Mouse (Mus musculus): ENCODE results near the gene Ppp1r14a. TPM values are rescaled to one million over a fixed set of nuclear protein-coding genes. Genes with fewer than 3 reads are reported as not detected.

Gene Ppp1r14a
- polyA plus RNA-seq, 1 experiment from 2014 or later, result 37.0 TPM

- Histone ChIP-seq H3K4me2 (replicated peaks; ENCODE audit: low read depth) (peak overlapping the region; percentile 49; the same call in 1 of the 2 replicates), H3K4me3 (ENCODE audit: low read depth, low read length) (no peak overlapping the region), H3K9me3 (ENCODE audit: control insufficient read depth) (no peaks in the 10 kb centered on the region), H3K36me3 (ENCODE audit: control insufficient read depth, insufficient read depth) (peaks cover 13% of the 10 kb centered on the region; the same call in 1 of the 2 replicates), H3K27me3 (replicated peaks; ENCODE audit: control insufficient read depth, insufficient read depth, low read length) (no peaks in the 10 kb centered on the region), H3K4me1 (replicated peaks; ENCODE audit: control insufficient read depth, insufficient read depth, low read length) (peaks cover 6% of the 10 kb centered on the region; the same call in 1 of the 2 replicates), H3K9ac (ENCODE audit: low read depth, low read length) (no peak overlapping the region), H3K27ac (ENCODE audit: low read depth, low read length) (no peak overlapping the region)
- no peak for ATAC-seq
- peak; percentile 45 for TF ChIP-seq CTCF (IDR thresholded peaks at IDR 0.05; ENCODE audit: low read depth)
- WGBS, result 7% methylated on average over 10 of the region's 10 CpGs
These were observed 27.9 kb downstream of the Ppp1r14a start for GRCm38 (mm10) chr7:29316976-29317375.

GRCm38 (mm10) chr7:29317558-29317957 lies 28.4 kb downstream of the Ppp1r14a start:
- peaks cover 19% of the 10 kb centered on the region for H3K36me3 ChIP-seq (ENCODE audit: control insufficient read depth, insufficient read depth)
- peak; percentile 6; the same call in 1 of the 2 replicates for ATAC-seq
- no peak for TF ChIP-seq CTCF (IDR thresholded peaks at IDR 0.05; ENCODE audit: low read depth)
- no peak overlapping the region for H3K27ac ChIP-seq (ENCODE audit: low read depth, low read length)
- H3K4me1 ChIP-seq (replicated peaks; ENCODE audit: control insufficient read depth, insufficient read depth, low read length), result peaks cover 6% of the 10 kb centered on the region; the same call in 1 of the 2 replicates
- peak overlapping the region; percentile 49 for H3K4me2 ChIP-seq (replicated peaks; ENCODE audit: low read depth)
- no peaks in the 10 kb centered on the region for H3K9me3 ChIP-seq (ENCODE audit: control insufficient read depth)
- 0% methylated on average over 2 of the region's 2 CpGs for WGBS
- no peaks in the 10 kb centered on the region for H3K27me3 ChIP-seq (replicated peaks; ENCODE audit: control insufficient read depth, insufficient read depth, low read length)
- no peak overlapping the region for H3K4me3 ChIP-seq (ENCODE audit: low read depth, low read length)
- no peak overlapping the region for H3K9ac ChIP-seq (ENCODE audit: low read depth, low read length)

GRCm38 (mm10) chr7:29318115-29318911 lies 29.2 kb downstream of the Ppp1r14a start:
- H3K36me3 ChIP-seq (ENCODE audit: control insufficient read depth, insufficient read depth), result peaks cover 26% of the 10 kb centered on the region
- H3K4me1 ChIP-seq (replicated peaks; ENCODE audit: control insufficient read depth, insufficient read depth, low read length), result peaks cover 6% of the 10 kb centered on the region; the same call in 1 of the 2 replicates
- peak overlapping the region; percentile 49 for H3K4me2 ChIP-seq (replicated peaks; ENCODE audit: low read depth)
- TF ChIP-seq CTCF (IDR thresholded peaks at IDR 0.05; ENCODE audit: low read depth), result no peak
- 6% methylated on average over 18 of the region's 18 CpGs for WGBS
- H3K27ac ChIP-seq (ENCODE audit: low read depth, low read length), result peak overlapping the region; percentile 35; the same call in 1 of the 2 replicates
- H3K9ac ChIP-seq (ENCODE audit: low read depth, low read length), result no peak overlapping the region
- 0 out of 2 replicates have a peak, but pooled peaks have one; percentile 17 for ATAC-seq
- no peaks in the 10 kb centered on the region for H3K9me3 ChIP-seq (ENCODE audit: control insufficient read depth)
- H3K4me3 ChIP-seq (ENCODE audit: low read depth, low read length), result peak overlapping the region; percentile 11; the same call in 1 of the 2 replicates
- H3K27me3 ChIP-seq (replicated peaks; ENCODE audit: control insufficient read depth, insufficient read depth, low read length), result no peaks in the 10 kb centered on the region

GRCm38 (mm10) chr7:29319337-29320307 lies 30.5 kb downstream of the Ppp1r14a start:
- Histone ChIP-seq H3K9me3 (ENCODE audit: control insufficient read depth) (no peaks in the 10 kb centered on the region), H3K4me1 (replicated peaks; ENCODE audit: control insufficient read depth, insufficient read depth, low read length) (peaks cover 6% of the 10 kb centered on the region; the same call in 1 of the 2 replicates), H3K4me3 (ENCODE audit: low read depth, low read length) (peak overlapping the region; percentile 11; the same call in 1 of the 2 replicates), H3K27ac (ENCODE audit: low read depth, low read length) (peak overlapping the region; percentile 50), H3K9ac (ENCODE audit: low read depth, low read length) (0 out of 2 replicates have a peak overlapping the region, but pooled peaks have one; percentile 11), H3K27me3 (replicated peaks; ENCODE audit: control insufficient read depth, insufficient read depth, low read length) (no peaks in the 10 kb centered on the region), H3K36me3 (ENCODE audit: control insufficient read depth, insufficient read depth) (peaks cover 36% of the 10 kb centered on the region), H3K4me2 (replicated peaks; ENCODE audit: low read depth) (peak overlapping the region; percentile 49)
- WGBS, result 23% methylated on average over 19 of the region's 19 CpGs
- peak; percentile 49 for TF ChIP-seq CTCF (IDR thresholded peaks at IDR 0.05; ENCODE audit: low read depth)
- no peak for ATAC-seq

- Histone ChIP-seq H3K27ac (ENCODE audit: low read depth, low read length) (no peak overlapping the region), H3K36me3 (ENCODE audit: control insufficient read depth, insufficient read depth) (peaks cover 86% of the 10 kb centered on the region), H3K9ac (ENCODE audit: low read depth, low read length) (no peak overlapping the region), H3K4me3 (ENCODE audit: low read depth, low read length) (no peak overlapping the region), H3K9me3 (ENCODE audit: control insufficient read depth) (no peaks in the 10 kb centered on the region), H3K27me3 (replicated peaks; ENCODE audit: control insufficient read depth, insufficient read depth, low read length) (no peaks in the 10 kb centered on the region), H3K4me2 (replicated peaks; ENCODE audit: low read depth) (no peak overlapping the region), H3K4me1 (replicated peaks; ENCODE audit: control insufficient read depth, insufficient read depth, low read length) (no peaks in the 10 kb centered on the region)
- 85% methylated on average over 6 of the region's 6 CpGs for WGBS
- no peak for TF ChIP-seq CTCF (IDR thresholded peaks at IDR 0.05; ENCODE audit: low read depth)
- ATAC-seq, result no peak
These were observed 38.0 kb downstream of the Ppp1r14a start for GRCm38 (mm10) chr7:29327087-29327486.

Measured in intestine, postnatal 0 days (tissue).